Comparison of ENCODE assay signal across 24 mouse cellular contexts in the genomic region with DNA sequence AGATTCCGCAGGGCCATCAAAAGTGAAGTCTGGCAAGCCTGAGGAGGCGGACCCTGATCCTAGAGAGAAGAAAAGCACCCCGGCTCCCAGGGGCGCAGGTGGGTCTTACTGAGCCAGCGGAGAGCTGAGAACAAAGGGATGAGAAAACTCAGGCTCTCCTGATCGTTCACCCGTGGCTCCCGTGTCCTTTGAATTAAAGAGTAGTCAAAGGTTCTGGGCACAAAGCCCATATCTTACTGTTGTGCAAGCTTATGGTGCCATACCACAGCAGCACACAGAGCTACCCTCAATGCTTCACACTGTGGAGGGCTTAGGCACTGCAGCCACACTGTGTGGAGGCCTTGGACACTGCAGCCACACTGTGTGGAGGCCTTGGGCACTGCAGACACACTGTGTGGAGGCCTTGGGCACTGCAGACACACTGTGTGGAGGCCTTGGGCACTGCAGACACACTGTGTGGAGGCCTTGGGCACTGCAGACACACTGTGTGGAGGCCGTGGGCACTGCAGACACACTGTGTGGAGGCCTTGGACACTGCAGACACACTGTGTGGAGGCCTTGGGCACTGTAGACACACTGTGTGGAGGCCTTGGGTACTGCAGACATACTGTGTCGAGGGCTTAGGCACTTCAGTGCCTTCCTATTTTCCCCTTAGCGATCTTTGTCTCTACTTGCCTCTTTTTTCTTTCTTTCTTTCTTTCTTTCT. TPM values are rescaled to one million over a fixed set of nuclear protein-coding genes. Genes with fewer than 3 reads are reported as not detected.
A peak's percentile ranks its signal among the peaks of the same experiment; 100 is the strongest.
DNase-seq lines count a peak whose midpoint lies in the region; ATAC-seq and TF ChIP-seq lines count a peak whose summit lies in the region.
"Had no signal": no experiment of that assay in that cellular context is flagged by ENCODE, and none has a peak within 500 bp of the region (broad histone marks: within the 10 kb centered on the region; RNA-seq: fewer than 3 reads in every experiment).

No protein-coding gene starts in this region.

- no peak overlapping the region for H3K4me3 ChIP-seq in kidney, embryonic 15.5 days (replicated peaks)
- no peak overlapping the region for H3K4me3 ChIP-seq in CH12.LX (replicated peaks in 1 of 3; ENCODE audit: low read depth in 2 of 3, low read length in 2 of 3, poor library complexity in 1 of 3)
- H3K4me3 ChIP-seq in hindbrain, embryonic 16.5 days (ENCODE audit: low read length) = no peak overlapping the region
- H3K4me3 ChIP-seq: embryonic facial prominence, embryonic 12.5 days; heart, embryonic 13.5 days; liver, embryonic 13.5 days had no signal

- no peak for TF ChIP-seq CTCF in CH12.LX (conservative IDR thresholded peaks at IDR 0.05 in 1 of 2, IDR thresholded peaks at IDR 0.05 in 1 of 2; ENCODE audit: low read depth in 2 of 2, low read length in 2 of 2)
- TF ChIP-seq CTCF in Patski (IDR thresholded peaks at IDR 0.05) = no peak

- POLR2A ChIA-PET in Patski (lab: Charles Lee) = no interaction called here

- no peak for TF ChIP-seq EP300 in CH12.LX (IDR thresholded peaks at IDR 0.05; ENCODE audit: low read length)

- H3K27ac ChIP-seq in kidney, embryonic 15.5 days = no peak overlapping the region
- no peak overlapping the region for H3K27ac ChIP-seq in CH12.LX (ENCODE audit: insufficient read depth, low read depth)
- no peak overlapping the region for H3K27ac ChIP-seq in hindbrain, embryonic 16.5 days (ENCODE audit: low read depth, low read length)
- H3K27ac ChIP-seq: embryonic facial prominence, embryonic 12.5 days; heart, embryonic 13.5 days; hindbrain, postnatal 0 days; liver, embryonic 13.5 days had no signal

- H3K79me2 ChIP-seq in CH12.LX (replicated peaks; ENCODE audit: control insufficient read depth, extremely low read depth, insufficient read depth, poor library complexity, severe bottlenecking) = no peaks in the 10 kb centered on the region

- no peak for ATAC-seq in kidney, embryonic 15.5 days (replicated peaks; ENCODE audit: low FRiP score)
- ATAC-seq in Patski = peak; percentile 65
- ATAC-seq in hindbrain, embryonic 16.5 days = no peak
- ATAC-seq: hindbrain, postnatal 0 days had no signal

- intact Hi-C loops in left cerebral cortex, postnatal 14 days (cut with DNase I) = no loop called here

- peaks cover 81% of the 10 kb centered on the region for H3K36me3 ChIP-seq in kidney, embryonic 15.5 days
- peaks cover 68 to 88% of the 10 kb centered on the region in 2 experiments for H3K36me3 ChIP-seq in CH12.LX (replicated peaks in 1 of 2; ENCODE audit: control insufficient read depth in 1 of 2, insufficient read depth in 1 of 2, low read length in 1 of 2)
- peaks cover 19% of the 10 kb centered on the region for H3K36me3 ChIP-seq in hindbrain, embryonic 16.5 days (ENCODE audit: control insufficient read depth, insufficient read depth, low read length)

- H3K4me1 ChIP-seq in kidney, embryonic 15.5 days = no peaks in the 10 kb centered on the region
- no peaks in the 10 kb centered on the region for H3K4me1 ChIP-seq in CH12.LX (ENCODE audit: control insufficient read depth in 1 of 2, insufficient read depth in 2 of 2)
- H3K4me1 ChIP-seq in hindbrain, embryonic 16.5 days (ENCODE audit: control insufficient read depth, insufficient read depth, low read depth, low read length) = peaks cover 3% of the 10 kb centered on the region; the same call in 1 of the 2 replicates
- H3K4me1 ChIP-seq: embryonic facial prominence, embryonic 12.5 days; liver, embryonic 13.5 days had no signal

- 90% methylated on average over 11 of the region's 11 CpGs for WGBS in kidney, embryonic 15.5 days
- 75% methylated on average over 11 of the region's 11 CpGs for WGBS in hindbrain, embryonic 16.5 days

- no peak for TF ChIP-seq POLR2A in CH12.LX (IDR thresholded peaks at IDR 0.05; ENCODE audit: low read depth, low read length)

- dilution Hi-C loops in CH12.LX (cut with MboI; ENCODE audit: extremely low pct_ligation_motif_present, extremely low pct_unique_long_range_greater_than_20kb, low sequenced_read_pairs) = no loop called here

- TF ChIP-seq RAD21 in CH12.LX (IDR thresholded peaks at IDR 0.05; ENCODE audit: low read depth, low read length) = no peak

- H3K4me2 ChIP-seq in kidney, embryonic 15.5 days = no peak overlapping the region
- no peak overlapping the region for H3K4me2 ChIP-seq in CH12.LX (ENCODE audit: insufficient read depth, low read depth, poor library complexity, severe bottlenecking)
- H3K4me2 ChIP-seq in hindbrain, embryonic 16.5 days (ENCODE audit: low read length) = no peak overlapping the region
- H3K4me2 ChIP-seq: embryonic facial prominence, embryonic 12.5 days; heart, embryonic 13.5 days; liver, embryonic 13.5 days had no signal

- CTCF ChIA-PET in Patski (lab: Charles Lee) = interaction anchor here (1.1 to 1.5 kb wide), 3 partner anchors 9 to 13 kb away, joined by 3 to 4 read pairs (median 3); no protein-coding TSS in a partner anchor

- in situ Hi-C loops in CH12.LX (cut with MboI; ENCODE audit: low pct_ligation_motif_present, low pct_unique_long_range_greater_than_20kb, low sequenced_read_pairs) = no loop called here
- in situ Hi-C loops in Patski (cut with MboI; ENCODE audit: low pct_unique_long_range_greater_than_20kb) = no loop called here

- H3K9me3 ChIP-seq in kidney, embryonic 15.5 days (replicated peaks) = no peaks in the 10 kb centered on the region
- no peaks in the 10 kb centered on the region for H3K9me3 ChIP-seq in CH12.LX (replicated peaks; ENCODE audit: low read length)
- H3K9me3 ChIP-seq in hindbrain, embryonic 16.5 days (ENCODE audit: control insufficient read depth, low read length) = no peaks in the 10 kb centered on the region
- H3K9me3 ChIP-seq: embryonic facial prominence, embryonic 12.5 days; G1E; heart, embryonic 13.5 days; liver, embryonic 13.5 days had no signal

- H3K27me3 ChIP-seq in kidney, embryonic 15.5 days = no peaks in the 10 kb centered on the region
- H3K27me3 ChIP-seq in CH12.LX (replicated peaks) = no peaks in the 10 kb centered on the region
- no peaks in the 10 kb centered on the region for H3K27me3 ChIP-seq in Patski
- no peaks in the 10 kb centered on the region for H3K27me3 ChIP-seq in hindbrain, embryonic 16.5 days (replicated peaks; ENCODE audit: control insufficient read depth, insufficient read depth, low read length)
- H3K27me3 ChIP-seq: embryonic facial prominence, embryonic 12.5 days; heart, embryonic 13.5 days; liver, embryonic 13.5 days had no signal

- peak; percentile 60 for DNase-seq in kidney, adult 11 months
- no peak for DNase-seq in CH12.LX (ENCODE audit: extremely low read depth)
- DNase-seq in Patski (ENCODE audit: low read depth, low spot score) = peak; percentile 67
- DNase-seq in kidney, adult 8-10 months = peak; percentile 59 to 72
- DNase-seq in left cerebral cortex, postnatal 14 days (ENCODE audit: low spot score in 2 of 2) = no peak
- no peak for DNase-seq in left cerebral cortex, adult 8-10 months (ENCODE audit: low spot score in 2 of 2)
- DNase-seq: cerebellum, adult 18-20 months; heart, postnatal 36 days; liver, embryonic 13.5 days; lung, postnatal 14 days; thymus, adult 18-20 months had no signal

- H3K9ac ChIP-seq in kidney, embryonic 15.5 days = no peak overlapping the region
- no peak overlapping the region for H3K9ac ChIP-seq in CH12.LX (ENCODE audit: insufficient read depth, low read depth)
- no peak overlapping the region for H3K9ac ChIP-seq in hindbrain, embryonic 16.5 days (ENCODE audit: low read depth, low read length)
- H3K9ac ChIP-seq: embryonic facial prominence, embryonic 12.5 days; heart, embryonic 13.5 days; liver, embryonic 13.5 days had no signal

TF ChIP-seq in CH12.LX, 34 proteins besides CTCF, POLR2A, EP300 and RAD21:
- TF ChIP-seq ZKSCAN1 (IDR thresholded peaks at IDR 0.05; ENCODE audit: borderline replicate concordance, low read depth, low read length) (peak; percentile 65), HCFC1 (IDR thresholded peaks at IDR 0.05; ENCODE audit: low read depth, low read length) (no peak), MAZ (IDR thresholded peaks at IDR 0.05; ENCODE audit: low read depth, low read length) (no peak), POLR2AphosphoS2 (IDR thresholded peaks at IDR 0.05; ENCODE audit: low read depth, low read length) (no peak)

RNA-seq across cellular contexts. Expression of gene Fam209, which starts 5.7 kb away (rescaled TPM):
- polyA plus RNA-seq in kidney, embryonic 15.5 days (2015; fragmentation: Nextera tagmentation; extraction: Ambion mirVana) = not detected in 2 replicates
- total RNA-seq in CH12.LX (2012; rRNA removed) = 0.25 and 0.42 TPM in 2 replicates
- total RNA-seq in CH12.LX (2014; rRNA removed) = 0.69 TPM in 1 of 2 replicates, not detected in the other
- polyA plus RNA-seq in CH12.LX (2012; ENCODE audit: insufficient read length, low read depth) = 1.2 and 1.8 TPM in 2 replicates
- 0.12 TPM for polyA plus RNA-seq in Patski (2021)
- 0.24 and 0.31 TPM in 2 replicates for polyA plus RNA-seq in hindbrain, embryonic 16.5 days (2015; fragmentation: Nextera tagmentation; extraction: Ambion mirVana)
- total RNA-seq in left cerebral cortex, postnatal 14 days (2021) = not detected
- not detected for total RNA-seq in left cerebral cortex, adult 8-10 months (2022)
- total RNA-seq: G1E; heart, postnatal 36 days; hindbrain, postnatal 0 days; left cerebral cortex, postnatal 36 days; midbrain, postnatal 0 days had no signal
- polyA plus RNA-seq: cortical plate, adult 2 months; G1E; liver, embryonic 13.5 days; small intestine, adult 2 months had no signal

RNA-seq across cellular contexts. Expression of gene Gcnt7, which starts 8.2 kb away (rescaled TPM):
- polyA plus RNA-seq in kidney, embryonic 15.5 days (2015; fragmentation: Nextera tagmentation; extraction: Ambion mirVana) = 1.6 and 2.0 TPM in 2 replicates
- total RNA-seq in CH12.LX (2012; rRNA removed) = 0.17 and 0.29 TPM in 2 replicates
- not detected in 2 replicates for total RNA-seq in CH12.LX (2014; rRNA removed)
- 0.21 TPM in 1 of 2 replicates, not detected in the other for polyA plus RNA-seq in CH12.LX (2012; ENCODE audit: insufficient read length, low read depth)
- 0.06 TPM for polyA plus RNA-seq in Patski (2021)
- 0.96 and 1.4 TPM in 2 replicates for polyA plus RNA-seq in hindbrain, embryonic 16.5 days (2015; fragmentation: Nextera tagmentation; extraction: Ambion mirVana)
- total RNA-seq in left cerebral cortex, postnatal 14 days (2021) = not detected
- not detected for total RNA-seq in left cerebral cortex, adult 8-10 months (2022)
- total RNA-seq: gastrocnemius, postnatal 4 days; heart, postnatal 36 days; hindbrain, postnatal 0 days; layer of hippocampus, postnatal 14 days; left cerebral cortex, postnatal 36 days; midbrain, postnatal 0 days had no signal
- polyA plus RNA-seq: cortical plate, adult 2 months; G1E; large intestine, adult 2 months; small intestine, adult 2 months had no signal

RNA-seq across cellular contexts. Expression of gene Rtf2, which starts 26.2 kb away (rescaled TPM):
- polyA plus RNA-seq in kidney, embryonic 15.5 days (2015; fragmentation: Nextera tagmentation; extraction: Ambion mirVana) = 68.9 and 74.8 TPM in 2 replicates
- total RNA-seq in CH12.LX (2012; rRNA removed) (61.4 and 66.6 TPM in 2 replicates), CH12.LX (2014; rRNA removed) (58.5 and 60.3 TPM in 2 replicates)
- polyA plus RNA-seq in CH12.LX (2012; ENCODE audit: insufficient read length, low read depth) (72.9 and 90.2 TPM in 2 replicates), Patski (2021) (76.4 TPM)
- 95.1 and 96.1 TPM in 2 replicates for polyA plus RNA-seq in hindbrain, embryonic 16.5 days (2015; fragmentation: Nextera tagmentation; extraction: Ambion mirVana)
- total RNA-seq in left cerebral cortex, postnatal 14 days (2021) = 10 to 100 TPM; 67.1 to 69.8 TPM
- total RNA-seq in left cerebral cortex, adult 8-10 months (2022) = 10 to 100 TPM; 67.7 to 75.2 (median 72.8) TPM

Comparison
In these comparisons a context has a peak if more than half of its experiments do, and no peak if none do; other contexts are left out.
1. DNase-seq: peak in kidney, adult 11 months (single experiment), Patski (single experiment) and kidney, adult 8-10 months (2 of 2); none in CH12.LX (single experiment), left cerebral cortex, postnatal 14 days (0 of 2) and left cerebral cortex, adult 8-10 months (0 of 2).